Mouse (Mus musculus) Muller cell, postnatal 12 days (primary cell): ENCODE measurements around the gene Grifin.

Experiments
- DNase-seq: peaks from one replicate; pipeline ENCODE4 v3.0.0-alpha.2; 2015; ENCODE audit errors: inconsistent ontology term

The Grifin gene

GRCm38 (mm10) chr5:140564896-140565295 lies at the start of gene Grifin:
Grifin (minus strand) TSS chr5:140565071.
- no peak for DNase-seq

- DNase-seq: no peak
These were observed 49.3 kb upstream of the Grifin start for GRCm38 (mm10) chr5:140614141-140614540.

GRCm38 (mm10) chr5:140612191-140612590 lies 47.3 kb upstream of the Grifin start:
- no peak for DNase-seq

- no peak for DNase-seq
These were observed 46.8 kb upstream of the Grifin start for GRCm38 (mm10) chr5:140611611-140612185.

- peak; percentile 99 for DNase-seq
These were observed 46.2 kb upstream of the Grifin start for GRCm38 (mm10) chr5:140611021-140611583.

GRCm38 (mm10) chr5:140610273-140611011 lies 45.6 kb upstream of the Grifin start:
- peak; percentile 87 for DNase-seq

- peak; percentile 79 for DNase-seq
These were observed 44.8 kb upstream of the Grifin start for GRCm38 (mm10) chr5:140609511-140610272.

- DNase-seq: no peak
These were observed 43.8 kb upstream of the Grifin start for GRCm38 (mm10) chr5:140608634-140609015.

GRCm38 (mm10) chr5:140607836-140608633 lies 43.2 kb upstream of the Grifin start:
- peak; percentile 70 for DNase-seq

- peak; percentile 98 for DNase-seq
These were observed 42.3 kb upstream of the Grifin start, which contains the start of gene Lfng for GRCm38 (mm10) chr5:140607001-140607835. Lfng (plus strand) TSS chr5:140607320.

- no peak for DNase-seq
These were observed 41.5 kb upstream of the Grifin start for GRCm38 (mm10) chr5:140606386-140606785.

GRCm38 (mm10) chr5:140605228-140605627 lies 40.4 kb upstream of the Grifin start:
- no peak for DNase-seq

GRCm38 (mm10) chr5:140604386-140604785 lies 39.5 kb upstream of the Grifin start:
- DNase-seq: peak; percentile 82

GRCm38 (mm10) chr5:140602540-140602939 lies 37.7 kb upstream of the Grifin start:
- DNase-seq: no peak

GRCm38 (mm10) chr5:140601712-140602111 lies 36.8 kb upstream of the Grifin start:
- no peak for DNase-seq

GRCm38 (mm10) chr5:140599939-140600338 lies 35.1 kb upstream of the Grifin start:
- peak; percentile 29 for DNase-seq

- DNase-seq: no peak
These were observed 32.9 kb upstream of the Grifin start for GRCm38 (mm10) chr5:140597787-140598186.

GRCm38 (mm10) chr5:140596927-140597588 lies 32.2 kb upstream of the Grifin start:
- no peak for DNase-seq

- DNase-seq: no peak
These were observed 31.6 kb upstream of the Grifin start for GRCm38 (mm10) chr5:140596426-140596825.

GRCm38 (mm10) chr5:140594846-140595245 lies 30.0 kb upstream of the Grifin start:
- DNase-seq: no peak
